Mouse (Mus musculus) heart, adult 11 months (tissue): Measurements from ENCODE around the gene Defb33.

Experiments
- DNase-seq: peaks from one replicate; pipeline ENCODE4 v3.0.0; 2022

The Defb33 gene

GRCm38 (mm10) chr8:20892369-20892768, at the start of gene Defb33:
Gene Defb33 (plus strand): TSS chr8:20892669.
- DNase-seq = no peak

- no peak for DNase-seq
Measured at GRCm38 (mm10) chr8:20874608-20875007, 17.9 kb upstream of the Defb33 start.

GRCm38 (mm10) chr8:20902527-20902926, 10.1 kb downstream of the Defb33 start, which contains the start of gene Gm15056:
Gene Gm15056 (minus strand): TSS chr8:20902627.
- DNase-seq = no peak

GRCm38 (mm10) chr8:20907119-20907518, 14.7 kb downstream of the Defb33 start:
- DNase-seq = no peak

GRCm38 (mm10) chr8:20908256-20908655, 15.8 kb downstream of the Defb33 start:
- DNase-seq = no peak

- DNase-seq = no peak
Measured at GRCm38 (mm10) chr8:20912288-20912687, 19.8 kb downstream of the Defb33 start.

GRCm38 (mm10) chr8:20921971-20922370, 29.5 kb downstream of the Defb33 start, which contains the start of gene Gm6040:
Gene Gm6040 (minus strand): TSS chr8:20922071.
- no peak for DNase-seq

GRCm38 (mm10) chr8:20944610-20945009, 52.1 kb downstream of the Defb33 start, which contains the start of gene AY761185:
Gene AY761185 (minus strand): TSS chr8:20944710.
- no peak for DNase-seq
